Mouse (Mus musculus): ENCODE measurements around the gene Nqo2.
"Not testable (repeated sequence)": the region's sequence is repeated elsewhere in the genome, so short reads cannot be mapped to it uniquely, and the experiment has no call there.

Gene Nqo2

DNA sequence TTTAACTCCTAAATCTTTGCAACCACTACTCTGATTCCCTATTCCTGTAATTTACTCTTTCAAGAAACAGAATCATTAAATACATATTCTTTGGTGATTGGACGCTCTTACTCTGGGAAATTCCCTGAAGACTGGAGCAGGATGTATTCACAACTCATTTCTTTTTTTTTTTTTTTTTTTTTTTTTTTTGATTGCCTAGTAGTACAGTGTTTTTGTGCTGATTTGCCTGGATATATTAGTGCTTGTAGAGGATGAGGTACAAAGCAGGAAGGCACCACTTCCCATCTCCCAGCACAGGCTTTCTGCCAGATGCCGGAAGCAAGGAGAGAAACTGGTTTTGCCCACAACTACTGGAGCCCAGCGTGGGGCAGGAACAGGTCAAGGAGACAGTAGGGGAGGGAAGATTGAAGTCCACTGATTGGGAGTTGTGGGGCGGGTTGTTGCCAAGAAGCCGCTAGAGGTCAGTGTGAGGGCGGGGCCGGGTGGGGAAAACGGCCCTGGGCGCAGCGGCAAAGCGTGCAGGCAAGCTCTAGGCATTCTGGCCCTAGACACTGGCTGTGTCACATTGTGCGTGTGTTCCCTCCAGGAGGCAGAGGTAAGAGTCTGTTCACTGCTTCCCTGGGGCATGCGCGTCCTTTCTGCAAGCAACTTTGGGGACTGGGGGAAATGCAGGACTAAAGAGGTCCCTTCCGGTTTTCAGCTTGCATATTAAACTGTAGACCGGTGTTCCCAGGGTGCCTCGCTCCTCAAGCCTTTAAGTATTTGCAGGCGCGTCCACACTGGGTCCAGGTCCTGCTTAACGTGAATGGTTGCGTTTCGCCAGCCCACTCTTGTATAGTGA lies at the start of gene Nqo2:
Gene Nqo2 (plus strand): TSS at position 482 of the 841 bp plus-strand sequence.
- in situ Hi-C loops (cut with MboI, MseI), result loop anchor here (5.0 kb wide), 1 partner anchor 33 kb away; no protein-coding TSS in a partner anchor

DNA sequence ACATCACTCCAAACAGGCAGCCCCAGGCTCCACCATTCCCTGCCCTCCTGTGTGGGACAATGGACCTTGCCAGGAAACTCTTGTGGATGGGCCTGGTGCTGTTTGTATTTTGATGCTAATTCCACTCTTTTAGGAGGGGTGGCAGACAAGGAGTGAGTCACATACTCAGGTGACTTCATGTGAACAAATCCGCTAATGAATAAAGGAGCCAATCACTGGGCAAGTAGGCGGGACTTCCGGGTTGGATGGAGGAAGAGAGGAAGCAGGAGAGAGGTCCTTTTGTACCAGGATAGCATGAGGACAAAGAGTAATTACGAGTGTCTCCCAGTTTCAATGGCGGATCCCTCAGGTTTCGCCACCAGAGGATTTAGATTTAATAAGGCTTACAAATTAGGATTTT lies 43.4 kb upstream of the Nqo2 start:
- in situ Hi-C loops (cut with MboI, MseI), result no loop called here

DNA sequence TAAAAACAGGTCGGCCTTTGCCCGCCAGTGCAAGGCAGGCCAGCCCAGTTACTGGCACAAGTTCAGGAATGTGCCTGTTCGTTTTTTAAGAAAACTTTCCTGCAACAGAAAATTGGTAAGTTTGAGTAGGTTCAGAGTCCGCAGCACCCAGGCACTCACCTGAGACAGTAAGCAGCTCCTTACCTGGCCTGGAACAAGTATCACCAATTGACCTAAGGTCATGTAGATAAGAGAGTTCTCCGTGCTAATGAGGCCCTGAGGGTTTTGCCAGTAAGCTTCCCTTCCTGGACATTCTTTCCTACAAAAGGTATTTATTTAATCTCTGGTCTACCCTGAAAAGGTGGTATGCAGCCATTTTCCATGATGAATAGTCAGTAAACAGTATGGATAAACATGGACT lies 42.8 kb upstream of the Nqo2 start:
- in situ Hi-C loops (cut with MboI, MseI), result no loop called here

DNA sequence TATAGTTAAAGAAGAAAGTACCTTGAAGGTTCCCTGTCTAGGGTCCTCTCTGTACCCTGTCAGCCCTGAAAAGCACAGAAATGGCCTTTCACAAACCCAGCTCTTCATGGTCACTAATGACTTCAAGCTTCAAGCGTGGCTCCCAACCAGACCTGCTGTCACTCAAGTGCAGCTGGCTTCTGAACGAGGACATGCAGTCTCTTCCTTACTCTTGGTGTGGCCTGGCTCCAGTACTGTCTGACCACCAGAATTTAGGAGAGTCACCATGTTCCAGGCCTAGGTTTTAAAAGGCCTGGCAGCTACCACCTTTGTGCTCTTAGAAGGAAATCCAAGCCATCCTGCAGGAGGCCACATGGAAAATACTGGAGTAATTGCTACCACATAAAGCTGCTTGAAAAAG lies 34.2 kb upstream of the Nqo2 start:
- in situ Hi-C loops (cut with MboI, MseI), result no loop called here

DNA sequence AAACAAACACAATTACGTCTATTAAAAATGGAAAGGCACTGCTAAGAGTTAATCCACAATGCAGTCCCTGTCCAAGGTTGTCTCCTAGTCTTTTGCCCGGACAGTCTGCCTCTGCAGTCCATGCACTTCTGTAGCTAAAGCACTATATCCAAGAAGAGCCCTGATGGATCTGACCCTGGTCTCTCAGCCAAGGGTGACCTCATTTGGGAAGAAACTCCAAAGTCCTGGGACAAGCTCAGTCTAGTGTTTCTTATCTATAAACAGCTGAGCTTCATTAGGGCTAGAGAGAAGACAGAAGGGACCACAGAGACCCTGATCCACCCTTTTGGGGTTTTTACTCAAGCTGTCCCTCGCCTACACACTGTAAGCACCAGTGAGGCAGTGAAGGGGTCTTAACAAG lies 33.6 kb upstream of the Nqo2 start:
- in situ Hi-C loops (cut with MboI, MseI), result no loop called here

DNA sequence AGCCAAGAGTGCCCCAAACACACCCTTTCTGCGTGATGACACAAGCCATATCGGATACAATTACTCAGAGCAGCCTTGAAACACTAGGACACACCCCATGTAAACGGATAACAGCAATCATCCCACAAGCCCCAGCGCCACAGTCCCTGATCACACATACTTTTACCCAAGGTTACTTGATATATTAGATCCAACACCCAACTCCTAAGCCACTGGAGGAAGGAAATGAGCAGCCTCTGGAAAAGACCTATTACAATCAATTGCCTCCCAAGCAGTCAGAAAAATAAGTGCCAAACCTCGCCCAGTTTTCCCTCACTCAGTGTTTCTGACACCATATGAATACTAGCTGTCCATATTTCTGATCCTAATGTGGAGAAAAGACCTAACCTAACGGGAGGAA lies 29.7 kb upstream of the Nqo2 start:
- in situ Hi-C loops (cut with MboI, MseI), result no loop called here

DNA sequence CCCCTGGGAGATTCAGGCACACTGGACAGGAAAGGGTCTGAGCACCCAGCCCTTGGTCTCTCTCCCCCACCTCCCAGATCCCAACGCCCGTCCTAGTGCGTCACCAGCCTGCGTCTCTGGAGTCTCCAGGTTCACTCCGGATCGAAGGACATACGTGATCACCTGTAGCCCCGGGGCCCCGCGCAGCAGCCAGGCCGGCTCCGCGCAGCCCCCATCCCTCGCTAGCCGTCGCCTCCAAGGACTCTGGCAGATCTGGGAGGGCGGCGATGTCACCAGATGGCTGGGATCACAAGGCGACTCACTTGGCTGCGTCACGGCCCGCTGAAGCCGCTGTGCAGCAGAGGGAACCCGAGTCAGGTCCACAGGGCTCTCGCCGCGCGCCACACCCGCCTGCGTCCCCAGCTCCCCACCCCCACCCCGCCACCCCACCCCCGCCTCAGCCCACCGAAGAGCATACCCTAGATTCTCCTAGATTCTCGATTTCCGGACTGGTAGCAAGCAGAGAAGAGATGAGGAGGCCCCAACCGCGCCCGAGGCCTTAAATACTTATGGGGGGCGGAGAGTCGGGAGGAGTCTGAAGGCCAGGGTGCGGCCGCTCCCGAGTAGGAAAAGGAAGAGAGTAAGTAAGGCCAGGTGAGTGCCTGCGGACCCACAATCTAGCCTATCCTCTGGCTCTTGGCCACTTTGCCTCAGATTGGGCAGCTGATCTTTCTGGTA lies 28.9 kb upstream of the Nqo2 start:
- in situ Hi-C loops (cut with MboI, MseI), result no loop called here

DNA sequence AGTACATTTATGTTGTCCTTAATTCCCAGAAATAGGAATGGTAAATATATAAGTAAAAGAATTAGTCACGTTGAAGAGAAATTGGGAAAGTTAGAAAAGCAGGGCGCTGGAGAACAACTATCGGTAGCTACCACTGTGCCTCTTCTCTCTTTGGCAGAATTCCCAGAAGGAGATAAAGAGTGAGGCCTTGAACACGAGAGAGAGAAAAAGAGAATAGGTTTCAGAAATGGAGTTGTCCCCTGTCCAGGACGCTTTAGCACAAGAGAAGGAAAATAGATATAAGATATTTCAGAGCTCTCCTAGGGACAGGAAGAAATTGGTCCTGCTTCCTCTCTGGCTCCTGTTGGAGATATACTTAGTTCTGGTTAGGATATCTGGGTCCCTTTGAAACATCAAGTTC lies 27.3 kb upstream of the Nqo2 start:
- in situ Hi-C loops (cut with MboI, MseI), result no loop called here

DNA sequence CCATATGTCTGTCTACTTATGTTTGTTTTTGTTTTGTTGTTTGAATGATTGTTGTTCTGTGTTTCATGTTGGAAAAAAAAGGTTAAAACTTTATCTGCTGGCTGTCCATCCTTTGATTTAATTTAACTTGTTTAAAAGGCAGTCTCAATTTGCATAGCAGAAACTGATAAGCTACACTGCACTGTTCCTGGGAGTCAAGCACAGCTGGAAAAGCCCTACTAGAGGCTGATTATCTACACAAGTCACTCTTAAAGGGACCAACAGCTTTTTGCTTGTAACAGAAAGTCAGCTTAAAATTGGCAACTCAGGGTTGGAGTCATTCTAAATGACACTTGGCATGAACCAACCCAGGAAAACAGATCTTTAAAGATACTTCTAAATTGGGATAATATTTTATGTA lies 26.9 kb upstream of the Nqo2 start:
- in situ Hi-C loops (cut with MboI, MseI), result not testable (repeated sequence)

DNA sequence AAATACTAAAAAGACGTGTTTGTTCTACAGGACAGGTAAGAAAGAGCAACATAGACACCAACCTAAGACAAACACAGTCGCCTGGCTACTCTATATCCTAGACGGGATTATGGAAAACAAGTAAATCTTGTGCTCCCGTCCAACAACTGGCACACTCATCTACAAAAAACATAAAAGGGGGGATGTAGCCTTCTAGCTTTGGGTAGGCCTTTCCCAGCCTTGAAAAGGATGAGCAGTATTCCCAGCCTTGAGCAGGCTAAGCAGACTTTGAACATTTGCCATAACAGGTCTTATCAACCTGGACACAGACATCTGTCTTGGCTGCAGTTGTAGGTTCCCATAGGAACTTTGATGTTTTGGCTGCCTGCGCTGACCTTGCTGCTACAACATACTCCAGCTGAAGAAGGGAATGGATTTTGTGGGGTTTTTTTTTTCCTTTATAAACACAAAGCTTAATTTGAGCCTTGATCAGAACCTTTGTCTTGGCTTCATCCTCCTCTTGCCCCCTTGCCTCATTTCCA lies 23.1 kb upstream of the Nqo2 start:
- in situ Hi-C loops (cut with MboI, MseI), result no loop called here

DNA sequence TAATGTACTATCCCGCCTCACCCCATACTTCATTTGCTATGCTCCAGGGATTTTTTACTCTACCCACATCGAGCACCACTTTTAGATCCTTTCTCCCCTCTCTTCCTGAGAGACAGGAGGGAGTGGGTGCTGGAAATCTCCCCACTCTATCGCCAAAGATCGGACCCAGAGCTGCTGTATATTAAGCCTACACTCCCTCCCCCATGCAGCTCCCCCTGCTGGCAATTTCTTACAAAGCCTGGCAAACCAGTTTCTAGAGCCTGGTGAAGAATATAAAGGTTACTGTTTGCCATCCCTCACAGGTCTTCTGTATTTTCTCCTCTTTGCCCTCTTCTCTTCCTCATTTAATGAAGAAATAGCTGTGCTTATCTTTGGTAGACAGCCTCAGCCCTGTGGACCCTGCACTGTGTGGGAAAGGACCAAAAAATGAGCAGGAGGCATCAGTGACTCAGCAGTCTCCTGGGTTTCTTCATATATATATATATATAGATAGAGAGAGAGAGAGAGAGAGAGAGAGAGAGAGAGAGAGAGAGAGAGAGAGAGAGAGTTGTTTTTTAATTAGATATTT lies 22.2 kb upstream of the Nqo2 start:
- in situ Hi-C loops (cut with MboI, MseI), result no loop called here

DNA sequence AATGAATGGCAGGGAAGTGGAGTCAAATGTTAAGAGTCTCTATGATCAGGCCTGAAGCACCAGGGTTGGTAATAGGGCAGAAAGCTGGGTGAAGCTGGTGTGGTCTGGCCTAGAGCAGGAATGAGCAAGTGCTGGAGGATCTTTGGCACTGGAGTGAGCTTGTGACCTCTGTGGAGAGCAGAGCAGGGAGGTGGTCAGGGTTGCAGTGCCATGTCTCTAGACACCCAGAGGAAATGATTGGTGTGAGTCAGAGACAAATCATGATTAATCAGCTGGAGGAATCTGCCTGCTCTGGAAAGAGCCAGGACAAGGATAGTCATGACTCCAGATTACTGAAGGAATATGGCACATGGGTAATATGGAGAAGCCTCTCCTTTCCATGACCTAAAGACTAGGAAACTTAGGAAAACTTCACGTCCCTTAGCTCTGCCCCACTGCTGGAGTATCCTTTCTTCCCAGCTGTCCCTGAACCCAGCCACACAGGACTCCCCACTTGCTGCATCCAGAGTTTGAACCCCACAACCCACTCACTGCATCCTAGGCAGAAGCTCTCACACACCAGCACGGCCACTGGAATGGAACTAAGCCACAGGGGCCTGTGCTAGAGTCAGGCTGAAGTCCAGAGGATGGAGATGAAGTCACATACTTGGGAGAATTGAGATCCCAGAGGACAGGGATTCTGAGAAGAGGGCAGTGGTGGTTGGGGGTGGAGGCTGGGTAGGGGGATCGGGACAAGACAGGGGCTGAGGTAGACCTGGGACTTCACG lies 13.0 kb upstream of the Nqo2 start:
- in situ Hi-C loops (cut with MboI, MseI), result no loop called here

DNA sequence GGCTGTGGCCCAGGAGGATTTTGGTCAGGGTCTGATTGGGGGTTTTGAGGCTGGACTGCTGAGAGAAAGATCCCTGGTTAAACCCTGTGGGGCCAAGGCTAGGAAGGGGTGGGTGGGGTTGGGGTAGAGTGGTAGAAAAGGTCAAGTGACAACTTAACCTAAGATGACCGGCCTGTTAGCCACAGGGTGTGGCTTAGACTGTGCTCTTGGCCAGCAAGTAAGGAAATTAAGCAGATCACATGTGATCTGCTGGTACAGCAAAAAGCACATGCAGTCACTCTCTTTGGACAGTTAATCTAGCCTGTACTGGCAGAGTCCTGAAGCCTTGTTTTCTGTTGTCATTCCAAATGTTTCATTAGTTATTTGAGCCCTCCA lies 12.4 kb upstream of the Nqo2 start:
- in situ Hi-C loops (cut with MboI, MseI), result no loop called here

DNA sequence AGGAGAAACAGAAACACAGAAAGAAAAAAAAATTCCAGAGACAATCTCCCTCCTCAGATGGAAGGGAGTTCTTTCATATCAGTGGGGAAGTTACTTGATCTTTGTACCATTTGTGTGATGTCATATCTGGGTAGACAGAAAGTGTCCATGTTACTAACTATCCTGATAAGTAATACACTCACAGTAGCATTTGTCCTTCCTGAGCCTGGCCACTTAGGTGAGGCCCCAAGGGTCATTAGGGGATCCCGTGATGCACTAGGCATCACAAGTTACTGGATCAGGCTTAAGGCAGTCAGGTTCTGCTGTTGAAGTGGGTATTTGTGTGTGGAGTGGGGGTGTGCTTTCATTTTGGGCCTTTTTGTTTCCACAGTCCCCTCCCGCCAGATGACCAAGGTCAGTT lies 11.5 kb upstream of the Nqo2 start:
- in situ Hi-C loops (cut with MboI, MseI), result no loop called here

DNA sequence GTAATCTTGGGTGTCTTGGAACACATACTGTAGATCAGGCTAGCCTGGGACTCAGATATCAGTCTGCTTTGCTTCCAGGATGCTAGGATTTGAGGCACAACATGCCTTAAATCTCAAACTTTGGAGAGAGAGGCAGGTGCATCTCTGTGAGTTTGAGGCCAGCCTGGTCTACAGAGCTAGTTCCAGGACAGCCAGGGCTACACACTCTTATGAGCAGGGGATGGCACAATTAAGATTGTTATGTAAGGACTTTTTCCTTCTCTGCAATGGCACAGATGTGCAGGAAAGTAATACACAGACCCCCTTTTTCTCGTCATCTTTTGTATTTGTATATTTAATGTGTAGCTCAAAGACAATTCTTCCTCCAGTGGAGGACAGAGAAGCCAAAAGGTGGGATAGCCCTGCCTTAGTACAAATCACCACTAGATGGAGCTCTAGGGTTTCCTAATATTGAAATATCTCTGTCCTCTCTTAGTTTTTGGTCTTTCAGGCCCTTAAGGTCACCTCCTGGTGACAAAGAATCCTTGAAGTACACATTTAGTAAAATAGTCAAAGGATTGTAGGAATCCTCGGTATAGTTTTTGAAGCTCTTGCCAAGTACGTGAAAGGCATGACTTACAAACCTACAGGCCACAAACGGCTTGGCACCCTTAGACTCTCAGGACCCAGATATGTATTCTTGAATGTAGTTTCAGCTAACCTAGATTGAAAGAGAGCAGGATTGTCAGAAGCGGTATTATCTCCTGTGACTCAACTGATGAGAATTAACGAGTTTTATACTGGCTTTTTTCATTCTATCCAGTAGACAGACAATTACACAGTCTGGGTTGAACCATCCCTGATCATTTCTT lies 7.7 kb upstream of the Nqo2 start:
- in situ Hi-C loops (cut with MboI, MseI), result no loop called here

DNA sequence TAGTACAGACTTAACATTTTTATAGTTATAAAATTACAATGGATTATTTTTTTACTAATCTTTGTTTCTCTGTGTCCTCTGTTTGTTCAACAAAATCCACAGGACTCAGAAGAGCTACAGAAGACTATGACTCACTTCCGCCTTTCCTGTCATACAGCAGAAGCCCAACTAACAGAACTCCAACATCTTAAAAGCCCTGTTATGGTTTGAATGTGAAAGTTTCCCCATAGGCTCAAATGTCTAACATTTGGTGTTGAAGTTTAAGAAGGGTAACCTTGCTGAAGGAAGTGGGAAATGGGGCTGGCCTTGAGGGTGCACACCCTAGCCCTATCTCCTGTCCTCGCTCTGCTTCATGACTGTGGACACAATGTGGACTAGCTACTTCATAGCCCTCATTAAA lies 4.7 kb upstream of the Nqo2 start:
- in situ Hi-C loops (cut with MboI, MseI), result loop anchor here (5.0 kb wide), 1 partner anchor 38 kb away; no protein-coding TSS in a partner anchor

DNA sequence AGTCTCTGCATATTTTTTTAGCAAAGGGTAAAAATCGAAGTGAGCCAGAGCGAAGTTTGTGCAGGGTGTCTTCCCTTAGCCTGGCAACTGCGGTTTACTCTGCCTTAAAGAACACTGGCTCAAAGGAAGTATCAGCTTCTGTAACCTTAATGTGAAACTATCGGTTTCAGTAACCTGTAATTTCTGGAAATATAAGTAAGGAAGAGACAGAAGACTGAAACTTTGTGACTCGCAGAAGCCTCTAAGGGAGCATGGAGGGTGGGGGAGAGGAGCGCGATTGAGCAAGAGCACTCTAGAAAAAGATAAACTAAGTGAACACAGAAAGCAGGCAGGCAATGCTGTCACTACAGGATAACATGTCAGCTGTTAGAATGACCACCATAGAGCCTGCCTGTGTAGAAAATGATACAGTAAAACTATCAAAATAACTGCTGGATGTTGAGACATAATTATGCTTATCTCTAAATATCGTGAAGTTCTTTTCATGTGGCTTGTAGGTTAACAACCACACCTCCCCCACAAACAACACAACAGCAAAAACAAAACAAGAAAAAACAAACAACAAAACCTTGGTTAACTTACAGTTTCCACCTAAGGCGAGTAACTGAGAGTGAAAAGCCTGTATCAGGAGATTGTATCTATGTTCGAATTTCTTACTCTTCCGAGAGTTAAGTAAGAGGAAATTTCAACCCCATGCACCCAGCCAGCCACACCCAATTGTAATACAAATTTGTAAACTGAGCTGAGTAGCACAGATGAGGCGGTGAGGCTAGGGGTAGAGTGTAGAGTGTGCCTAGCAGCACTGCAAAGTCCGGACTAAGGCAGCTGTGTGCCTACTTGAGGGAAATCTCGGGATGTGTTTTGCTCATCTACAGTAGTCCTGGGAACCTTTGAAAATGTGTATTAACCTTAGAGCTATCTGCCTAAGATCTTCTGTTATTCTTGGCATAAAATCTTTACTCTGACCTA lies 853 bp downstream of the Nqo2 start:
- in situ Hi-C loops (cut with MboI, MseI), result no loop called here

DNA sequence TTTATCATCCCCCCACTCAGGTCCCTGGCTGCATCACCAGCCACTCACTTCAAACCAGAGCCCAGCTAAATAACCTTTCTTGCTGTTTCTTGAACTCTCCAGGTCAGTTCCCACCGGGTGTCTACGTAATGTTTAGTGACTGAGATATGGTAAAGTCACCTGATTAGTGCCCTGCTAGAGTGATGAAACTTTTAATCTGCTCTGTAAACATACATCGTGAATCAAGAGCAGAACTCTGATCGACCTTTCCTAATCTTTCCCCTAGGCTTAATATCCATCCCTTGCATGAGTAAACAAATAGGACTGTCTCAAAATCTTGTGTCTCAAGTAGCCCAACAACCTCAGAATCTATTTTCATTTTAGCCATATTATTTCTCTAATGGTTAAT lies 1.5 kb downstream of the Nqo2 start:
- in situ Hi-C loops (cut with MboI, MseI), result no loop called here

DNA sequence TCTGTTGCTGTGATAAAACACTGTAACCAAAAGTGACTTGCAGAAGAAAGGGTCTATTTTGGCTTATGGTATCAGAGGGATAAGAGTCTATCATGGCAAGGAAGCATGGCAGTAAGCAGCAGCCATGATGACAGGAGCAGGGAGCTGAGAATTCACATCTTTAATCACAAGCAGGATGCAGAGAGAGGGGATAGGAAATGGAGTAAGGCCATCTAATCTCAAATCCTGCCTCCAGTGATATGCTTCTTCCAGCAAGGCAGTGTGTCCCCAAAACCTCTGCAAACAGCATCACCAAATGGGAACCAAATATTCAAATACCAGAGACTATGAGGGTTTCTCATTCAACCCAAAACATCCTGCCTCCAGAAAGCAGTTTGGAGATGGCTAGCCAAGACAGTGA lies 2.1 kb downstream of the Nqo2 start:
- in situ Hi-C loops (cut with MboI, MseI), result no loop called here

DNA sequence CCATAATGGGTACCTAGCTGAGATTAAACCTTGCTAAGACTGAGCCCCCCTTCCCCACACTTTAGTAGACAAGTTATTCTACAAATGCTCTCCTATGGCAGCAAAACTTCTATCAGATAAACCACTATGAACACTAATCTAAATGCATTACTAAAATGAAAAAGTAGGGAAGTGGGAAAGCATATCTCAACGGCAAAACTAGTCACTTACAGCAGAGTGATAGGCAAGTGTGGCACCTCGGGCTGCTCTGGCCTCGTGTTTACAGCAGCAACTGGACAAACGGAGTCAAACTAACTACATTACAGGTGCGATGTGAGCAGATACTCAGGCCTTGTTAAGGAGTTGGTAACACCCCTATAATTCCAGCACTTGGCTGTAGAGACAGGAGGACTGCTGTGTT lies 25.1 kb downstream of the Nqo2 start:
- in situ Hi-C loops (cut with MboI, MseI), result loop anchor here in 1 of 2 experiments (10.0 kb wide), 1 partner anchor 915 kb away; the partner anchor contains the start of gene Serpinb1b
